Mouse (Mus musculus): ENCODE measurements around the gene Slc4a1. TPM values are rescaled to one million over a fixed set of nuclear protein-coding genes. Genes with fewer than 3 reads are reported as not detected.
A peak's percentile ranks its signal among the peaks of the same experiment; 100 is the strongest.
"Not testable (repeated sequence)": the region's sequence is repeated elsewhere in the genome, so short reads cannot be mapped to it uniquely, and the experiment has no call there.

The Slc4a1 gene
- total RNA-seq, 1 experiment from 2014 or later, result 14.8 TPM

DNA sequence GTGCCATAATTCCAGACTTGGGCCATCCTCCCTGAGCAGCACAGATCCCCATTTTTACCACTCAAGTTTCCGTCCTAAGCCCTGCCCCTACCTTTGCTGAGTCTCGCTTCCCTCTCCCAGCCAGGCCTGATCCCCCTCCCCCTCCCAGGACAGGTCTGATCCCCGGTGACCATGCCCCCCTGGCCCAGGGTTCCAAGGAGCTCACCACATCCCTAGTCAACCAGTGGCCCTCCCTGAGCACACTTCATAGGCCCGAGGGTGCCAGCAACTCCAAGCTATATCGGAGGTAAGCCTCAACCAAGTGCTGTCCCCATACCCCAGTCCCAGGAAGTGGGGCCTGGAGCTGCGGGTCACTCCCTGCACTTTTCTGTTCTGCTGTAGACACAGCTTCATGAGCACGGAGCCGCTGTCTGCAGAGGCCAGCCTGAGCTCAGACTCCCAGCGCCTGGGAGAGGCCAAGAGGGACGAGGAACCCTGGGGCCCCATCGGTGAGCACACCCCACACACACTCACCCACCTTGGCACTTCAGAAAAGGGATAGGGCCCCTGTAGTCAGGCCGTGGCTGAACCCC is 34.6 kb upstream of the Slc4a1 start:
- ATAC-seq (ENCODE audit: extremely low read depth, insufficient number of reproducible peaks, low FRiP score, poor library complexity, severe bottlenecking), result no peak

DNA sequence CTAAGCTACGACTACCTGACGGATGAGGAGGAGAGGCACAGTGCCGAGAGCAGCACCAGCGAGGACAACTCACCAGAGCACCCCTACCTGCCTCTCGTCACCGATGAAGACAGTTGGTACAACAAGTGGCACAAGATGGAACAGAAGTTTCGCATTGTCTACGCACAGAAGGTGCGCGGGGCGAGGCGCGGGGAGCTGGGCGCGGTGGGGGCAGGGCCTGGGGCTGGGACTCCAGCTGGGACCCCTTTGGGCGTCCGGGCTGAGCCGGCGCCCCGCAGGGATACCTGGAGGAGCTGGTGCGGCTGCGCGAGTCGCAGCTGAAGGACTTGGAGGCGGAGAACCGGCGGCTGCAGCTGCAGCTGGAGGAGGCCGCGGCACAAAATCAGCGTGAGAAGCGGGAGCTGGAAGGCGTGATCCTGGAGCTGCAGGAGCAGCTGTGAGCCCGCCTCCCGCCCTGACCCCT is 33.6 kb upstream of the Slc4a1 start:
- ATAC-seq (ENCODE audit: extremely low read depth, insufficient number of reproducible peaks, low FRiP score, poor library complexity, severe bottlenecking), result no peak

DNA sequence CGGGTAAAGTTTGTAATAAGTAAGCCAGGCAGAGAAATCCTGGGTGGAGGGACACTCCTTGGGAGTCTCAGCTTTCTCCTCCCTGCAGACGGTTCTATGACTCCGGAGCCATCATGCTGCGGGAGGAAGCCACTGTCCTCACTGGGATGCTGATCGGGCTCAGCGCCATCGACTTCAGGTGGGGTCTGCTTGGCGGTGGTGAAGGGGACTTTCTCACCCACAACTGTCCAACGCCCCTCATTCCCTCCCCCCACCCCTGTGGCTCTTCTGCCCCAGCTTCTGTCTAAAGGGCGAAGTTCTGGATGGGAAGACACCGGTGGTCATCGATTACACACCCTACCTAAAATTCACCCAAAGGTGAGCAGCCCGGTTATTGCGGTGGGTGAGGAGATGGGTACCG is 33.1 kb upstream of the Slc4a1 start:
- ATAC-seq (ENCODE audit: extremely low read depth, insufficient number of reproducible peaks, low FRiP score, poor library complexity, severe bottlenecking), result no peak

GRCm38 (mm10) chr11:102398007-102398825 is 32.2 kb upstream of the Slc4a1 start:
- no peak for ATAC-seq (ENCODE audit: extremely low read depth, insufficient number of reproducible peaks, low FRiP score, poor library complexity, severe bottlenecking)

DNA sequence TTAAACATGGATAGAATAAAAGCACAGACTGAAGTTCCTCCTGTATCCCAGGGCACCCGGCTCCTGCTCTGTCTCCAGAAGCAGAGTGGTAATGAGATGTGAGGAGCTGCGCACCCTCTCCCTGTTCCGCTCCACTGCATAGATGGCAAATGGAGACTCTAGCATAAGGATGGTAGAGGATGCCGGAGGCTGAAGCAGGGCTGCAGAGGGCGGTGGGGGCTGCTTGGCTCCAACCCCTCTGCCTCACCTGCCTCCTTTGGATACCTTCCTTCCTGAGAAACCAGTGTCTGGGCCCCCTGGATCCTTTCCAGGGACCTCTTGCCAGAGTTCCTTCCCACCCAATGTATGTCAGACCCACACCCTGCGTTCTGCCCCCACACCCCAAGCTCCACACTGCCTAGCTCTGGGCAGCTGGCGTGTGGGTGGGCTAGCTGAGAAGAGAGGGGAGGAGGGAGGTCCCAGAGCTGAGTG is 30.7 kb upstream of the Slc4a1 start:
- no peak for ATAC-seq (ENCODE audit: extremely low read depth, insufficient number of reproducible peaks, low FRiP score, poor library complexity, severe bottlenecking)

DNA sequence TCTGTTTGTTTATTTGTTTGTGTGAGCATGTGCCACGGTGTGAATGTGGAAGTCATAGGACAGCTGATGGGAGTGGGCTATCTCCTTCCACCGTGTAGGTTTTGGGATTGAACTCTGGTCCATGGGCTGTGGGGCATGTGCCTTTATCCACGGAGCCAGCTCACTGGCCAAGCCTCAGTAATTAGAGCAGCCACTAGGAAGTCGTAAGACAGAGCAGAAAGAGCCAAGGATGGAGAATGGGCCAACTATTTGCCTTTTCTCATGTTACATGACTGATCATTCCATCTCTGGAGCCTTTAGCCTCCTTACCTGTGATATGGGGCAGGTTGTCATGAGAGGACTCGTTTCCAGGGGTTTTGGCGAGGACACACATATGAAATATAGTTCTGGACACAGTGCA is 30.3 kb upstream of the Slc4a1 start:
- ATAC-seq (ENCODE audit: extremely low read depth, insufficient number of reproducible peaks, low FRiP score, poor library complexity, severe bottlenecking), result no peak

DNA sequence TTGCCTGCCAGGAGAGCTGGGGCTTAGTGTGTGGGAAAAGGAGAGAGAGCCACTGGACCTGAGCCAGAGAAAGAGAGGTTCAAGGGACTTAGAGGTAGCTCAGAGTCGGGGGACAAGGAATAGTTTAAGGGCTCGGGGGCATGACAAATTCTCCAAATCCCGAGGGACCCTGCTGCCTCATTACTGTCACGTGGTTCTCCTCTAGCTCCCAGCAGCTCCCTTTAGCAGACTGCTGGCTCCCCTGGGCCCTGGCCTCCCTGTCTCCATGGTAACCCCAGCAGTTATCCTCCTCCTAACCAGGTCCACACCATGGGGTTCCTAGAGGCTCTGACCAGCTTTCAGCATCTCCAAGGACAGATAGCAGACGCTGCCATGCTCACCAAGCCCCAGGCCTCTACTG is 29.2 kb upstream of the Slc4a1 start:
- ATAC-seq (ENCODE audit: extremely low read depth, insufficient number of reproducible peaks, low FRiP score, poor library complexity, severe bottlenecking), result no peak

DNA sequence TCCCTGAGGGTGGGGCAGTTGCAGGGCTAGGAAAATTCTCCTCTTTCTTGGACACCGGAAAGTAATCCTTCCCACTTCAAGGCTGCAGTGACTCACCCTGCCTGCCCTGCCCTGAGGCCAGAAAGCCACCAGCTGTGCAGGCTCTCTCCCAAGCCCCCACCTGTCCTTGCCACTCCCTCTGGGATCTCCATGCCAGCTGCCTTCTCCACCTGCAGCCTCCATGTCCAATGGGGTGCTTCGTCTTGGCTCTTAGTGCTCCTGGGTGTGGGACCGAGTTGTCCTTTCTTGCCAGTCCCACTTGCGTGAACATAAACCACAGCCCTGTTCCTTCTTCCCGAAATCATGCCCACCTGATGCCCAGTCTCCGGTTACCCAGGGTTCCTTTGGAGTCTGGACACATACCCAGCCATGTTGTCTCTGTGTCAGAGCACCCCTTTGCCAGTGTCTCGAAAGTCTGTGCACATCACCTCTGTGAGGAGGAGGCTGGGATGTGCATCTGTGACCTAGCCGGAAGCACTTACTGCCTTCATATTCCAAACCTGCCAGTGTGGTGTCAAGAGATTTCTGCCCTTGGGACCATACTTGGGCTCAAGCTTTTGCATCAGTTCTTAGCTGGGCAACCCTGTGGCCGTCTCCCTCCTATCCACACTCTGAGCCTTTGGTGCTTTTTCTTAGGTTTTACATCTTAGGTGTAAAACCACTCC is 28.6 kb upstream of the Slc4a1 start:
- ATAC-seq (ENCODE audit: extremely low read depth, insufficient number of reproducible peaks, low FRiP score, poor library complexity, severe bottlenecking), result no peak

- no peak for ATAC-seq (ENCODE audit: extremely low read depth, insufficient number of reproducible peaks, low FRiP score, poor library complexity, severe bottlenecking)
Measured at GRCm38 (mm10) chr11:102393719-102394420, 27.9 kb upstream of the Slc4a1 start.

DNA sequence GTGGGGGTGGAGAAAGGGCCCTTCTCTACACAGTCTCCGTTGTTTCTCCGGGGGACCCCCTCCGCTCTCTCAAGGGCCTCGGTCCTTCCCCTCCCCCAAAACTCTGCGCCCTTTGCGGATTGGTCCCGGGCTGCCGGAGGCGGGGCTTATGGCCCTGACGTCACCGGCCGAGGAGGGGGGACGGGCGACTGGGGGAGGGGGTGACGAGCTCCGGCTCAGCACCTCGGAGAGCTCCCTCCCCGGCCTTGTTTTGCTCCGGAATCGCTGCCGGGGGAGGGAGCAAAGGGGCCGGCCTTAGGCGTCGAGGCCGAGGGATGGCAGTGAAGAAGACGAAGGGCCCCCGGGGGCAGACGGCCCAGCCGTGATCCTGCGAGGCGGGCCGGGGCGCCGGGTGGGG is 27.2 kb upstream of the Slc4a1 start, which contains the start of gene Rundc3a:
Rundc3a (plus strand) TSS at position 166 of the 397 bp plus-strand sequence.
- peak; percentile 25; the same call in 1 of the 2 replicates for ATAC-seq (ENCODE audit: extremely low read depth, insufficient number of reproducible peaks, low FRiP score, poor library complexity, severe bottlenecking)

DNA sequence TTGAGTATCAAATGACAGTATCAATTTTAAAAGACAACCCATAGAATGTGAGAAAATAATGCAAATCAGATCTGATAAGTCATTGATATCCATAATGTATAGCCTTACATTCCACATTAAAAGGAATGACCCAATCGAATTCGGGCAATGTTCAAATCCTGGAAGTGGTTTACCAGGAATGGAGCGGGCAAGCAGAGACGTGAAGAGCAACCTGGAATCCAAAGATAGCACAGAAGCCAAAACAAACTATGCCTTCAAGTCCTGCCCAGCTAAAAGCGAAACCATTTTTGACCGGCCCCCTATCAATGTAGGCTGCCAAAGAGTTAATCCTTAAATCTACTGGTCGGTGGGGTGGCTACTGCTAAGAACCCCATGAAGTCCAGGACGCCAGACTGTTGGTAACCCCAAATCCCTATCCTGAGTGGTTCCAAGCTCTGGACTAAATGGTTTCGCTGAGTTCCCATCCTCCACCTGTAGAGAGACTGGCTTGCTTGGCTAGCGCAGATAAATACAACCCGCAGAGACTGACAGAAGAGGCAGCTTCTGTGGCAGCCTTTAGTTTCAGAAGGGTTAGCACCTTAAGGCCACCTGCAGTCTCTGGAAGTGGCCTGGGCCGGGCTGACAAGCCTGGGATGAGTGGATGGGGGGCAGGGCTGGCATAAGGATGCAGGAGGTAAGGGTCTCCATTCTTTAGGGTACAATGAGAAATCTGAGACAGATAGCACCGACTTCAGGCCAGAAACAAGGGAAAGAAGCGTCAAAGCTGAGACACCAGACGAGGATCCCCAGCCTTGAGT is 26.6 kb upstream of the Slc4a1 start:
- ATAC-seq (ENCODE audit: extremely low read depth, insufficient number of reproducible peaks, low FRiP score, poor library complexity, severe bottlenecking), result no peak

GRCm38 (mm10) chr11:102389436-102389835 is 23.4 kb upstream of the Slc4a1 start:
- ATAC-seq (ENCODE audit: extremely low read depth, insufficient number of reproducible peaks, low FRiP score, poor library complexity, severe bottlenecking), result not testable (repeated sequence)

GRCm38 (mm10) chr11:102386121-102386520 is 20.1 kb upstream of the Slc4a1 start:
- no peak for ATAC-seq (ENCODE audit: extremely low read depth, insufficient number of reproducible peaks, low FRiP score, poor library complexity, severe bottlenecking)

DNA sequence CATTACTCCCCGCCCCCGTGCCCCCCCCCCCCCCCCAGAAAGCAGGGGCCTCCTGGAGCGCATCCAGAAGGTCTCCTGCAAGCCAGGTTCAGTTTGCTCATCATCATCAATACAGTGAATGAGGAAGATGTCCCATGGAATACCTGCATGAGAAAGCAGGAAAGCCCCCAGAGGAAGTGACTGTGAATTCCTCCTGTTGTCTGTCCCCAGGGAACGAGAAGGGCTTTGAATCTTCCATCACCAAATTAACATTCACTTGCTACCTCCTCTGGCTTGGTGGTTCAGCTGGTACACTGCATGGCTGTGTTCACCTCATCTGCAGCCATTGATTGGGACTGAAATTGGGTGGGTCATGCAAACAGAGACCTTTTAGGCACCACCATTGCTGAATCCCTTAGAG is 19.1 kb upstream of the Slc4a1 start:
- no peak for ATAC-seq (ENCODE audit: extremely low read depth, insufficient number of reproducible peaks, low FRiP score, poor library complexity, severe bottlenecking)

GRCm38 (mm10) chr11:102384418-102384817 is 18.4 kb upstream of the Slc4a1 start:
- ATAC-seq (ENCODE audit: extremely low read depth, insufficient number of reproducible peaks, low FRiP score, poor library complexity, severe bottlenecking), result no peak

DNA sequence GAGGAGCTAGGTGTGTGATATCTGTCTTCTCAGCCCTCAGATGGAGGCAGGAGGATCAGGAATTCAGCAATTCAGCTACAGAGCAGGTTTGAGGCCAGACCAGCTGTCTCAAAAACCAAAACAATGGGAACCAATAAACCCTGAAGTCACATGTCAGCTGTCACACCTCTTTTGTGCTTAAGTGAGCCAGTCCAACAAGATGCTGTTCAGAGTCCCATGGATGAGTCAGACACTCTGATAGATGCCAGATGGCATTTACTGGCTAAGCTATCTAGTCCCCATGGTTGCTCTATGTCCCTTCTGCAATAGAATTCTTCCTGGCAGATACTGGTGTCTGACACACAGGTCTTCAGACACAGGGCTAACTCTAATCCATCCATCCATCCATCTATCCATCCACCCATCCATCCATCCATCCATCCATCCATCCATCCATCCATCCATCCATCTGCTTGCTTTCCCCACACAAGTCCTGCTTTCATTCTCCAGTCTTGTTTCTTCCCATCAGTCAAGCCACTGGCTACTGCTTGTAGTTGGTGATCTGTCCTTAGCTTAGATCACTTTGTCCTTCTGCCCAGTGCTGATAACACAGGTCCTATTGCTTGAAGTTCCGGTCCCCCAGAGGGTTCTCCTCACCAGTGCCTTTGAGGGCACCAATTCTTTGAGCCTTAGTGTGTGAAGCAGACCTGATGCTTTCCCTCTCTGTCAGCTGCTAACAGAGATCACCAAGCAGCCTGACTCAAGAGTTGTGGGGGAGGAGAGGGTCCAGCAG is 17.5 kb upstream of the Slc4a1 start:
- ATAC-seq (ENCODE audit: extremely low read depth, insufficient number of reproducible peaks, low FRiP score, poor library complexity, severe bottlenecking), result no peak

GRCm38 (mm10) chr11:102382794-102383193 is 16.8 kb upstream of the Slc4a1 start:
- ATAC-seq (ENCODE audit: extremely low read depth, insufficient number of reproducible peaks, low FRiP score, poor library complexity, severe bottlenecking), result no peak
